ENCODE assay signal across 8 mouse cellular contexts in the genomic region with DNA sequence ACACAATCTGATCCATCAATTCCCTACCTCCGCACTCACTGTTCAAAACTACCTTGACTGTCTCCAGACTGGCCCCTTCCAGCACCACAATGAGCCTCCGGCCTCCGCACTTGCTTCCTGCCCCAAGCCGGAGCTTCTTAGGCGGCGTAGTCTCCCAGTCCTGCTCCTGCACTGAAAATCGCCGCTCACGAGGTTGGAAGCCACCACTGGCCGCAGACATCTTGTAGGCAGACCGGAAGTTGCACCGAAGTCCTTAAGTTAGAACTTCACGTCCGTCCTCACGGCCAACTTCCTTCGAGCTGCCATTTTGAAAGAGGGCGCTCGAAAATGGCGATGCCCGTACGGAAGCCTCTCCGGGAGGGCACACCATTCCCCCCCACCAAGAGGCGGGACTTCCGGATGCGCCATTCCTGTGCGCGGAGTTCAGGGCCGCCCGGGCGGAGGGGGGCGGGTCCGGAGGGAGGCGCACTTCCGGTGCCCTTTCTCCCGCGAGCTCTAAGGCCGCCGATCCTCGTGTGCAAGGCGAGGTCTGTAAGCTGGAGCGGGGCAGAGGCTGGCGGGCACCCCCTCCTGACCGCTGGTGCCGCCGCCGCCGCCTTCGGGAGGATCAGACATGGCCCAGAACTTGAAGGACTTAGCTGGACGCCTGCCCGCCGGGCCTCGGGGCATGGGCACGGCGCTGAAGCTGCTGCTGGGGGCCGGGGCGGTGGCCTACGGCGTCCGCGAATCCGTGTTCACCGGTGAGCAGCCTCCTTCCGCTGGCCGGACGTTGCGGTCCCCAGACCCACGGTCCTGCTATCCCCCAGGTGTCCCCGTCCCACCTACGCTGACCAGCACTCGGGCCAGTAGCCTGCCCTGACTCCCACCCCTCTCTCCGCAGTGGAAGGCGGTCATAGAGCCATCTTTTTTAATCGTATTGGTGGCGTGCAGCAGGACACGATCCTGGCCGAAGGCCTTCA. TPM values are rescaled to one million over a fixed set of nuclear protein-coding genes. Genes with fewer than 3 reads are reported as not detected.
DNase-seq lines count a peak whose midpoint lies in the region; ATAC-seq and TF ChIP-seq lines count a peak whose summit lies in the region.

Gene Emg1, minus strand, starts transcription at position 355 of the 959 bp plus-strand sequence.
Gene Phb2, plus strand, starts transcription at position 513 of the 959 bp plus-strand sequence.

- 0 out of 4 replicates have a peak, but pooled peaks of 1 of the 2 experiments have one; percentile 28 for TF ChIP-seq EP300 in MEL (IDR thresholded peaks at IDR 0.05; ENCODE audit: low read depth in 1 of 2, low read length in 2 of 2)

- peak; percentile 98 for ATAC-seq in forebrain, postnatal 0 days
- peak; percentile 97 for ATAC-seq in lung, embryonic 15.5 days (ENCODE audit: borderline replicate concordance, extremely low read depth, low FRiP score, low TSS enrichment)

- H3K27me3 ChIP-seq in MEL (ENCODE audit: control insufficient read depth in 1 of 2, insufficient read depth in 2 of 2, low read length in 2 of 2): no peaks in the 10 kb centered on the region
- H3K27me3 ChIP-seq in cerebellum, adult 2 months (ENCODE audit: control insufficient read depth, insufficient read depth, low read length): no peaks in the 10 kb centered on the region
- H3K27me3 ChIP-seq in forebrain, postnatal 0 days (ENCODE audit: insufficient read depth, low read length): no peaks in the 10 kb centered on the region
- no peaks in the 10 kb centered on the region for H3K27me3 ChIP-seq in lung, embryonic 15.5 days

- no peaks in the 10 kb centered on the region for H3K9me3 ChIP-seq in MEL (replicated peaks; ENCODE audit: insufficient read depth, low read length)
- H3K9me3 ChIP-seq in forebrain, postnatal 0 days (ENCODE audit: low read length): no peaks in the 10 kb centered on the region
- H3K9me3 ChIP-seq in lung, embryonic 15.5 days: no peaks in the 10 kb centered on the region

- TF ChIP-seq POLR2A in MEL (IDR thresholded peaks at IDR 0.05; ENCODE audit: control insufficient read depth in 1 of 2, insufficient read depth in 1 of 2, low read depth in 1 of 2, low read length in 2 of 2, poor library complexity in 1 of 2): peak; percentile 49 to 81
- peak; percentile 35; the same call in 1 of the 2 replicates for TF ChIP-seq POLR2A in cerebellum, adult 2 months (IDR thresholded peaks at IDR 0.05; ENCODE audit: borderline replicate concordance, insufficient read depth, low read length)

- no peak for TF ChIP-seq CTCF in MEL (IDR thresholded peaks at IDR 0.05 in 2 of 3, conservative IDR thresholded peaks at IDR 0.05 in 1 of 3; ENCODE audit: control insufficient read depth in 1 of 3, insufficient read depth in 1 of 3, low read depth in 2 of 3, low read length in 3 of 3, poor library complexity in 1 of 3, severe bottlenecking in 1 of 3)
- no peak for TF ChIP-seq CTCF in cerebellum, adult 2 months (IDR thresholded peaks at IDR 0.05; ENCODE audit: borderline replicate concordance, insufficient read depth, low read depth, low read length)
- peak; percentile 25 for TF ChIP-seq CTCF in forebrain, postnatal 0 days (IDR thresholded peaks at IDR 0.05; ENCODE audit: low read depth)

- no peak for TF ChIP-seq RAD21 in MEL (IDR thresholded peaks at IDR 0.05; ENCODE audit: low read depth, low read length)

- DNase-seq in MEL (ENCODE audit: low read depth, low spot score): peak; percentile 99
- peak; percentile 97 to 98 for DNase-seq in cerebellum, adult 2 months
- peak; percentile 98 for DNase-seq in forebrain, postnatal 0 days
- DNase-seq in heart, postnatal 4 days: peak; percentile 99
- peak; percentile 96 for DNase-seq in layer of hippocampus, adult 8-10 months (ENCODE audit: low spot score in 2 of 2)
- DNase-seq in ovary, adult 18-20 months (ENCODE audit: low spot score): peak; percentile 97
- DNase-seq in thymus, postnatal 0 days (ENCODE audit: low spot score): peak; percentile 98

- peaks cover 70% of the 10 kb centered on the region for H3K79me2 ChIP-seq in MEL (ENCODE audit: control insufficient read depth, insufficient read depth, low read length, poor library complexity)

- H3K4me3 ChIP-seq in MEL (ENCODE audit: control insufficient read depth in 1 of 2, insufficient read depth in 1 of 2, low read depth in 2 of 2, low read length in 2 of 2): peak within 1 kb of the TSS; percentile 93 to 100
- H3K4me3 ChIP-seq in cerebellum, adult 2 months (replicated peaks; ENCODE audit: insufficient read depth, low read depth, low read length): peak within 1 kb of the TSS; percentile 93
- peak within 1 kb of the TSS; percentile 78 for H3K4me3 ChIP-seq in forebrain, postnatal 0 days (ENCODE audit: low read depth, low read length)
- H3K4me3 ChIP-seq in lung, embryonic 15.5 days: peak within 1 kb of the TSS; percentile 82

- peaks cover 0 to 22% of the 10 kb centered on the region in 2 experiments; a peak in 3 of 4 replicates for H3K4me1 ChIP-seq in MEL (ENCODE audit: control insufficient read depth in 1 of 2, insufficient read depth in 2 of 2, low read length in 2 of 2)
- H3K4me1 ChIP-seq in cerebellum, adult 2 months (ENCODE audit: control insufficient read depth, insufficient read depth, low read length): peaks cover 20% of the 10 kb centered on the region
- peaks cover 26% of the 10 kb centered on the region for H3K4me1 ChIP-seq in forebrain, postnatal 0 days (ENCODE audit: insufficient read depth)
- peaks cover 45% of the 10 kb centered on the region for H3K4me1 ChIP-seq in lung, embryonic 15.5 days

- peak within 1 kb of the TSS; percentile 68 for H3K4me2 ChIP-seq in forebrain, postnatal 0 days (ENCODE audit: low read depth)
- H3K4me2 ChIP-seq in lung, embryonic 15.5 days: peak within 1 kb of the TSS; percentile 90

- H3K9ac ChIP-seq in MEL (ENCODE audit: control insufficient read depth, low read depth, low read length, poor library complexity, severe bottlenecking): peak within 1 kb of the TSS; percentile 97
- H3K9ac ChIP-seq in forebrain, postnatal 0 days: peak within 1 kb of the TSS; percentile 89
- peak within 1 kb of the TSS; percentile 84 for H3K9ac ChIP-seq in lung, embryonic 15.5 days

- H3K36me3 ChIP-seq in MEL (ENCODE audit: control insufficient read depth in 1 of 2, insufficient read depth in 2 of 2, low read length in 2 of 2): peaks cover 9 to 26% of the 10 kb centered on the region in 2 experiments
- peaks cover 34% of the 10 kb centered on the region for H3K36me3 ChIP-seq in forebrain, postnatal 0 days (ENCODE audit: insufficient read depth)
- peaks cover 41% of the 10 kb centered on the region for H3K36me3 ChIP-seq in lung, embryonic 15.5 days

- under 1% methylated on average over 76 of the region's 76 CpGs for WGBS in cerebellum, adult 2 months
- under 1% methylated on average over 73 of the region's 76 CpGs for WGBS in forebrain, postnatal 0 days
- WGBS in lung, embryonic 15.5 days: under 1% methylated on average over 66 of the region's 76 CpGs

- peak within 1 kb of the TSS; percentile 86 for H3K27ac ChIP-seq in MEL (ENCODE audit: control insufficient read depth, low read depth, low read length)
- H3K27ac ChIP-seq in cerebellum, adult 2 months (ENCODE audit: insufficient read depth, low read length): peak within 1 kb of the TSS; percentile 77
- peak within 1 kb of the TSS; percentile 83 for H3K27ac ChIP-seq in forebrain, postnatal 0 days (ENCODE audit: low read depth, low read length)
- peak within 1 kb of the TSS; percentile 74 for H3K27ac ChIP-seq in lung, embryonic 15.5 days

TF ChIP-seq in MEL, 35 proteins besides CTCF, POLR2A, EP300 and RAD21 (continues in another document):
- TF ChIP-seq NELFE (IDR thresholded peaks at IDR 0.05; ENCODE audit: low read depth, low read length): peak; percentile 70
- TF ChIP-seq ZNF384 (IDR thresholded peaks at IDR 0.05; ENCODE audit: low read depth, low read length): peak; percentile 55; the same call in 1 of the 2 replicates
- no peak for TF ChIP-seq BHLHE40 (IDR thresholded peaks at IDR 0.05; ENCODE audit: borderline replicate concordance, low read depth, low read length)
- TF ChIP-seq ZKSCAN1 (IDR thresholded peaks at IDR 0.05; ENCODE audit: low read depth, low read length): no peak
- TF ChIP-seq UBTF (IDR thresholded peaks at IDR 0.05; ENCODE audit: borderline replicate concordance, insufficient read depth, low read depth, low read length): peak; percentile 87; the same call in 1 of the 2 replicates
- no peak for TF ChIP-seq USF2 (IDR thresholded peaks at IDR 0.05; ENCODE audit: borderline replicate concordance in 1 of 2, insufficient read depth in 1 of 2, low read depth in 1 of 2, low read length in 2 of 2)
- peak; percentile 10; the same call in 1 of the 2 replicates for TF ChIP-seq ETS1 (IDR thresholded peaks at IDR 0.05; ENCODE audit: low read depth, low read length)
- TF ChIP-seq MXI1 (IDR thresholded peaks at IDR 0.05; ENCODE audit: low read depth, low read length): peak; percentile 94
- TF ChIP-seq USF1 (IDR thresholded peaks at IDR 0.05; ENCODE audit: low read depth, low read length): no peak
- TF ChIP-seq POLR2AphosphoS2 (IDR thresholded peaks at IDR 0.05; ENCODE audit: low read length): peak; percentile 82; the same call in 1 of the 2 replicates
- TF ChIP-seq TBP (IDR thresholded peaks at IDR 0.05; ENCODE audit: low read depth, low read length): peak; percentile 89

RNA-seq across cellular contexts. Expression of gene Emg1, which starts in this region (rescaled TPM):
- 378 and 391 TPM in 2 replicates for total RNA-seq in MEL (2012; rRNA removed)
- 100 to 1,000 TPM in 1 of 2 experiments, not detected in 1; 346 TPM for polyA plus RNA-seq in MEL (2012; ENCODE audit: insufficient read depth in 1 of 2, insufficient read length in 2 of 2, low read depth in 1 of 2, low replicate concordance in 2 of 2, missing spikeins in 1 of 2)
- polyA plus RNA-seq in cerebellum, adult 2 months (2012; rRNA removed): 93.3 and 101 TPM in 2 replicates
- total RNA-seq in forebrain, postnatal 0 days (2014; rRNA removed): 105 TPM in 2 replicates
- polyA plus RNA-seq in forebrain, postnatal 0 days (2015; fragmentation: Nextera tagmentation; extraction: Ambion mirVana): 96.2 and 116 TPM in 2 replicates
- 10 to 100 TPM; 72.9 to 73.6 TPM for total RNA-seq in heart, postnatal 4 days (2021)
- total RNA-seq in layer of hippocampus, adult 8-10 months (2022): 10 to 100 TPM; 50.1 to 57.2 (median 52.5) TPM
- polyA plus RNA-seq in lung, embryonic 15.5 days (2015; fragmentation: Nextera tagmentation; extraction: Ambion mirVana): 199 and 200 TPM in 2 replicates
- polyA plus RNA-seq in thymus, postnatal 0 days (2015; fragmentation: Nextera tagmentation; extraction: Ambion mirVana): 368 and 388 TPM in 2 replicates

RNA-seq across cellular contexts. Expression of gene Phb2, which starts in this region (rescaled TPM):
- 623 and 706 TPM in 2 replicates for total RNA-seq in MEL (2012; rRNA removed)
- 100 to 1,000 TPM; 309 to 815 TPM for polyA plus RNA-seq in MEL (2012; ENCODE audit: insufficient read depth in 1 of 2, insufficient read length in 2 of 2, low read depth in 1 of 2, low replicate concordance in 2 of 2, missing spikeins in 1 of 2)
- 114 and 115 TPM in 2 replicates for polyA plus RNA-seq in cerebellum, adult 2 months (2012; rRNA removed)
- 200 and 215 TPM in 2 replicates for total RNA-seq in forebrain, postnatal 0 days (2014; rRNA removed)
- polyA plus RNA-seq in forebrain, postnatal 0 days (2015; fragmentation: Nextera tagmentation; extraction: Ambion mirVana): 271 TPM in 2 replicates
- 100 to 1,000 TPM; 398 to 399 TPM for total RNA-seq in heart, postnatal 4 days (2021)
- 100 to 1,000 TPM; 118 to 123 (median 120) TPM for total RNA-seq in layer of hippocampus, adult 8-10 months (2022)
- polyA plus RNA-seq in lung, embryonic 15.5 days (2015; fragmentation: Nextera tagmentation; extraction: Ambion mirVana): 327 and 340 TPM in 2 replicates
- 321 and 329 TPM in 2 replicates for polyA plus RNA-seq in thymus, postnatal 0 days (2015; fragmentation: Nextera tagmentation; extraction: Ambion mirVana)

Comparison
In these comparisons a context has a peak if more than half of its experiments do, and no peak if none do; other contexts are left out.
1. Peak in every context shown above with its lines: DNase-seq, ATAC-seq, H3K4me3 ChIP-seq and H3K27ac ChIP-seq.